Mouse (Mus musculus) left cerebral cortex, adult 9 months (tissue): Measurements from ENCODE around the gene Chid1.
"Not testable (repeated sequence)": the region's sequence is repeated elsewhere in the genome, so short reads cannot be mapped to it uniquely, and the experiment has no call there.

Experiments used
- DNase-seq, 2 experiments: peaks; one replicate each; pipeline ENCODE4 v3.0.0; 2022; ENCODE audit warnings: low spot score in 2 of 2

Gene Chid1

GRCm38 (mm10) chr7:141461521-141462332 is 77.9 kb downstream of the Chid1 start:
- DNase-seq, result no peak

GRCm38 (mm10) chr7:141460391-141461113 is 79.1 kb downstream of the Chid1 start, which contains the start of gene Cracr2b:
Gene Cracr2b (plus strand): TSS chr7:141461094.
- DNase-seq, result no peak

- no peak for DNase-seq
Observed at GRCm38 (mm10) chr7:141460001-141460390, 79.7 kb downstream of the Chid1 start.

GRCm38 (mm10) chr7:141459301-141459711 is 80.4 kb downstream of the Chid1 start:
- DNase-seq, result no peak

GRCm38 (mm10) chr7:141458661-141459060 is 81.0 kb downstream of the Chid1 start:
- no peak for DNase-seq

- no peak for DNase-seq
Observed at GRCm38 (mm10) chr7:141457986-141458660, 81.5 kb downstream of the Chid1 start.

GRCm38 (mm10) chr7:141457236-141457635 is 82.4 kb downstream of the Chid1 start:
- DNase-seq, result no peak

GRCm38 (mm10) chr7:141456739-141457138 is 82.9 kb downstream of the Chid1 start:
- no peak for DNase-seq

GRCm38 (mm10) chr7:141455610-141456314 is 83.9 kb downstream of the Chid1 start:
- no peak for DNase-seq

- DNase-seq, result peak in 1 of 2 experiments; percentile 89
Observed at GRCm38 (mm10) chr7:141454967-141455551, 84.6 kb downstream of the Chid1 start, which contains the start of gene Pnpla2. Gene Pnpla2 (plus strand): TSS chr7:141455198.

- no peak for DNase-seq
Observed at GRCm38 (mm10) chr7:141453636-141454035, 86.0 kb downstream of the Chid1 start.

GRCm38 (mm10) chr7:141451928-141452327 is 87.7 kb downstream of the Chid1 start:
- DNase-seq, result no peak

GRCm38 (mm10) chr7:141447110-141447991 is 92.3 kb downstream of the Chid1 start, which contains the start of gene Rplp2:
Gene Rplp2 (plus strand): TSS chr7:141447370.
- peak; percentile 89 to 95 for DNase-seq

GRCm38 (mm10) chr7:141446374-141446773 is 93.3 kb downstream of the Chid1 start:
- not testable (repeated sequence) for DNase-seq

- no peak for DNase-seq
Observed at GRCm38 (mm10) chr7:141443828-141444237, 95.8 kb downstream of the Chid1 start, which contains the start of gene Pidd1. Gene Pidd1 (minus strand): TSS chr7:141444025.
